Mouse (Mus musculus): ENCODE measurements around the gene Rundc3a.
"Not testable (repeated sequence)": the region's sequence is repeated elsewhere in the genome, so short reads cannot be mapped to it uniquely, and the experiment has no call there.

Rundc3a gene

GRCm38 (mm10) chr11:102367504-102368280 is 25.5 kb upstream of the Rundc3a start:
- no peak for DNase-seq (ENCODE audit: low read depth, low spot score)

GRCm38 (mm10) chr11:102368347-102368746 is 24.9 kb upstream of the Rundc3a start:
- no peak for DNase-seq (ENCODE audit: low read depth, low spot score)

GRCm38 (mm10) chr11:102369263-102369662 is 23.9 kb upstream of the Rundc3a start:
- DNase-seq (ENCODE audit: low read depth, low spot score) = no peak

- DNase-seq (ENCODE audit: low read depth, low spot score) = no peak
Measured at GRCm38 (mm10) chr11:102370285-102370684, 22.9 kb upstream of the Rundc3a start.

GRCm38 (mm10) chr11:102371926-102372685 is 21.1 kb upstream of the Rundc3a start:
- DNase-seq (ENCODE audit: low read depth, low spot score) = no peak

- DNase-seq (ENCODE audit: low read depth, low spot score) = no peak
Measured at GRCm38 (mm10) chr11:102372936-102373335, 20.3 kb upstream of the Rundc3a start.

GRCm38 (mm10) chr11:102373646-102374045 is 19.6 kb upstream of the Rundc3a start:
- DNase-seq (ENCODE audit: low read depth, low spot score) = no peak

GRCm38 (mm10) chr11:102374108-102374725 is 19.0 kb upstream of the Rundc3a start:
- no peak for DNase-seq (ENCODE audit: low read depth, low spot score)

- DNase-seq (ENCODE audit: low read depth, low spot score) = peak; percentile 61
Measured at GRCm38 (mm10) chr11:102375196-102376173, 17.7 kb upstream of the Rundc3a start.

- DNase-seq (ENCODE audit: low read depth, low spot score) = no peak
Measured at GRCm38 (mm10) chr11:102376196-102376835, 16.9 kb upstream of the Rundc3a start.

- DNase-seq (ENCODE audit: low read depth, low spot score) = peak; percentile 45
Measured at GRCm38 (mm10) chr11:102377186-102377585, 16.0 kb upstream of the Rundc3a start.

- no peak for DNase-seq (ENCODE audit: low read depth, low spot score)
Measured at GRCm38 (mm10) chr11:102380091-102380490, 13.1 kb upstream of the Rundc3a start.

GRCm38 (mm10) chr11:102381341-102382100 is 11.7 kb upstream of the Rundc3a start:
- no peak for DNase-seq (ENCODE audit: low read depth, low spot score)

GRCm38 (mm10) chr11:102382794-102383193 is 10.4 kb upstream of the Rundc3a start:
- no peak for DNase-seq (ENCODE audit: low read depth, low spot score)

GRCm38 (mm10) chr11:102383365-102384136 is 9.7 kb upstream of the Rundc3a start:
- DNase-seq (ENCODE audit: low read depth, low spot score) = no peak

- DNase-seq (ENCODE audit: low read depth, low spot score) = no peak
Measured at GRCm38 (mm10) chr11:102384418-102384817, 8.8 kb upstream of the Rundc3a start.

- no peak for DNase-seq (ENCODE audit: low read depth, low spot score)
Measured at GRCm38 (mm10) chr11:102385075-102385474, 8.1 kb upstream of the Rundc3a start.

GRCm38 (mm10) chr11:102386121-102386520 is 7.1 kb upstream of the Rundc3a start:
- DNase-seq (ENCODE audit: low read depth, low spot score) = no peak

GRCm38 (mm10) chr11:102389436-102389835 is 3.8 kb upstream of the Rundc3a start:
- DNase-seq (ENCODE audit: low read depth, low spot score) = not testable (repeated sequence)

All from A20 (cell line).